Mouse (Mus musculus) intestine, postnatal 0 days (tissue): ENCODE measurements at regions not wholly inside any gene's neighbourhood (a gene's known extent, or its start where the extent isn't known, plus 50 kb on each side); places are given as distances from the start of the nearest gene placed in this dataset.

Experiments used
- ATAC-seq: fragments of 200-750 bp; cut with Nextera tagmentation; 2 replicates; pipeline ENCODE4 v1.8.0; 2017; ENCODE audit warnings: mild to moderate bottlenecking, moderate TSS enrichment, moderate library complexity
- H3K27ac ChIP-seq: fragments of 300-500 bp; sonication (generic); 2 replicates; pipeline ENCODE4 v1.5.1; 2014; ENCODE audit warnings: mild to moderate bottlenecking, low read depth, low read length, moderate library complexity
- H3K27me3 ChIP-seq: fragments of 300-500 bp; sonication (generic); replicated peaks from 2 replicates; pipeline ENCODE4 v1.6.1; 2014; ENCODE audit warnings: low read length, mixed read lengths; ENCODE audit not compliant: control insufficient read depth, insufficient read depth
- H3K36me3 ChIP-seq: fragments of 300-500 bp; sonication (generic); 2 replicates; pipeline ENCODE4 v1.6.1; 2014; ENCODE audit warnings: mild to moderate bottlenecking, moderate library complexity; ENCODE audit not compliant: control insufficient read depth, insufficient read depth
- H3K4me1 ChIP-seq: fragments of 300-500 bp; sonication (generic); replicated peaks from 2 replicates; pipeline ENCODE4 v1.6.1; 2014; ENCODE audit warnings: antibody characterized with exemption, low read length, mixed read lengths; ENCODE audit not compliant: control insufficient read depth, insufficient read depth
- H3K4me2 ChIP-seq: fragments of 300-500 bp; sonication (generic); replicated peaks from 2 replicates; pipeline ENCODE4 v1.6.1; 2014; ENCODE audit warnings: low read depth, mild to moderate bottlenecking, moderate library complexity
- H3K4me3 ChIP-seq: fragments of 300-500 bp; sonication (generic); 2 replicates; pipeline ENCODE4 v1.5.1; 2014; ENCODE audit warnings: low read depth, low read length
- H3K9ac ChIP-seq: fragments of 300-500 bp; sonication (generic); 2 replicates; pipeline ENCODE4 v1.6.1; 2014; ENCODE audit warnings: mild to moderate bottlenecking, low read depth, low read length
- H3K9me3 ChIP-seq: fragments of 300-500 bp; sonication (generic); 2 replicates; pipeline ENCODE4 v1.6.1; 2016; ENCODE audit warnings: mixed run types; ENCODE audit not compliant: control insufficient read depth
- CTCF ChIP-seq: sonication (generic); IDR thresholded peaks from 2 replicates; pipeline ENCODE4 v1.5.1; 2016; ENCODE audit warnings: low read depth, mild to moderate bottlenecking, control low read depth, antibody characterized with exemption, moderate library complexity
- WGBS: fragments of 180-500 bp; shearing (Covaris S2); extraction: QIAGEN DNeasy Blood & Tissue Kit; methylation state at CpG from one replicate; pipeline ENCODE4 v1.1.7; 2014; 5-methylcytosine and 5-hydroxymethylcytosine counted together

DNA sequence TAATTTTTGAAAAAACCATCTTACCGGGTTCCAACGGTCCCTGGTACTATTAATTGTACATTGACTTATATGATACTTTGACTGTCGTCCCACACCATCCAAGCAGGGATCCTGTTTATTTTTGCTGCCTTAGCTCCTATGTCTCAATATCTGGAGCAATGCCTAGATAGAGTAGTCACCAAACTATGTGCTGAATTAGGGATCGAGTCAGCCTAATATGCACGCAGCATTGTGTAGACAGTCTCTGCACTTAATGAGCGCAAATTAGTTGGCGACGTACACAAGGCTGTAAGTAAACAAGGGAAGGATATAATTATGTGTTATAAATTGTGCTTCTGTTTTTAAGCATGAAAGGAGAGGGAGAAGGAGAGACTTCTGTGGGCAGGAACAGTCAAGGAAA lies 1140.1 kb upstream of the Gulo start:
- ATAC-seq: no peak
- H3K36me3 ChIP-seq: no peaks in the 10 kb centered on the region
- no peaks in the 10 kb centered on the region for H3K9me3 ChIP-seq
- H3K4me1 ChIP-seq: no peaks in the 10 kb centered on the region
- TF ChIP-seq CTCF: no peak
- WGBS: 66% methylated on average over 8 of the region's 8 CpGs
- H3K27me3 ChIP-seq: no peaks in the 10 kb centered on the region
- no peak overlapping the region for H3K4me2 ChIP-seq
- no peak overlapping the region for H3K9ac ChIP-seq
- H3K4me3 ChIP-seq: no peak overlapping the region
- H3K27ac ChIP-seq: no peak overlapping the region

DNA sequence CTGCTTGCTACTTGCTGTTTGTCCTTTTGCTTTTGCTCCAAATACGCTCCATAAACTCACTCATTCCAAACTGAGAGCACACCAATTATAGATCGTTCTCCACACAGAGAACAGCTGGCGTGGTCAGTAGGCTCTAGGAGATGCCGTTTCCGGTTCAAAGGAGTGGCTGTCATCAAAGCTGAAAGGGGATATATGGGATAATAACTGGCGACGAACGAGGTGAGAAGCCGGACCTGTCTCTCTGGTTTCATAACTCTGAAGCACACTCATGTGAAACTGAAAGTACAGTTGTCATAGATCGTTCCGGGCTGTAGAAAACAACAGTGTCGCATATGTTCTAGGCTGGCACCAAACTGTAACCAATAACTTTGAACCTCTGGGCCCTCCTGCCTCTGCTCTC lies 1137.6 kb upstream of the Gulo start:
- WGBS: 55% methylated on average over 12 of the region's 12 CpGs

DNA sequence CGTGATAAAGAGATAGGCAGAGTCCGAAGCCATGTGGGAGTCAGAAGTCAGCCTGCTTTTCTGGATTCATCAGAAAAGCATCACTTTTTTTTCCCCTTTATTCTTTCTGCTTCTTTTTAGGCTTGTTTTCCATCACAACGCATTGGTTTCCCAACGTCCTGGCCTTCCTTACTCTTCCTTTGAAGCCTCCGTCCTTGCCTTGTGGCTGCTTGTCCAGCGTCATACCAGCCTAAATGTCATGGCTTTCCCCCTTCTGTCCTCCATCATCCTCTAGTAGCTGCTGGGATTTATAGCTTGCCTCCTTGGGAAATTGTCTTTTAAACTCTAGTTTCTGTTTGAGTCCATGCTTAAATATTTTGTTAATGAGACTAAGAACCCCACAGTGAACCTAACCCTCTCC lies 1136.0 kb upstream of the Gulo start:
- Histone ChIP-seq H3K9me3 (no peaks in the 10 kb centered on the region), H3K27me3 (no peaks in the 10 kb centered on the region), H3K9ac (no peak overlapping the region), H3K4me2 (no peak overlapping the region), H3K4me3 (no peak overlapping the region), H3K27ac (no peak overlapping the region), H3K36me3 (no peaks in the 10 kb centered on the region), H3K4me1 (no peaks in the 10 kb centered on the region)
- WGBS: 94% methylated on average over 6 of the region's 6 CpGs
- no peak for ATAC-seq
- TF ChIP-seq CTCF: no peak

More for the DNA sequence above, 1137.6 kb upstream of the Gulo start:
- H3K9ac ChIP-seq: no peak overlapping the region
- no peaks in the 10 kb centered on the region for H3K4me1 ChIP-seq
- ATAC-seq: peak; percentile 43; the same call in 1 of the 2 replicates
- H3K27ac ChIP-seq: peak overlapping the region; percentile 50; the same call in 1 of the 2 replicates
- no peaks in the 10 kb centered on the region for H3K9me3 ChIP-seq
- no peak for TF ChIP-seq CTCF
- H3K27me3 ChIP-seq: no peaks in the 10 kb centered on the region
- no peak overlapping the region for H3K4me3 ChIP-seq
- peak overlapping the region; percentile 38 for H3K4me2 ChIP-seq
- no peaks in the 10 kb centered on the region for H3K36me3 ChIP-seq

DNA sequence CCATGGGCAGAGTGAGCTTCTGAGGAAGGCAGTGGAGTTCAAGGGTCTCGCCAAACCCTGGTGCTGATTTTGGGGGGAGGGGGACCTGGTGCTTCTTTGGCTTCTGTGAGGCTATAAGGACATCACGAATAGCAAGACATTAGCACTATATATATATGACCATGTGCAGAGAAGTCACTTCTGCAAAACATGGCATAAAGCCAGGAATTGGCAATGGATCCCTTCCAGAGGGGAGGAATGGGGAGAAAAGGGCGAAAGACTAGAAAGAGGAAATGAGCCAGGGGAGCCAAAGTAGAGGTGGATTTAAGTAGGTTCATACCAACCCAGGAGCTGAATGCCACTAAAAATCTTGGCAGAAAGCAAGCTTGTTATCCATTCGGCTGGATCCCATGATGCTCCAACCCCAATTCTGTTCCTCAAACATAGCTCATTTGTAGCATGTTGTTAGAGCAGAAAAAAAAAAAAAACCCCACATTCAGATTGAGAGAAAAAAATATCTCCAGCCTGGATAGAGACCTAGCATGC lies 1135.5 kb upstream of the Gulo start:
- TF ChIP-seq CTCF: no peak
- 79% methylated on average over 4 of the region's 4 CpGs for WGBS
- Histone ChIP-seq H3K4me3 (no peak overlapping the region), H3K4me2 (no peak overlapping the region), H3K9ac (no peak overlapping the region), H3K27me3 (no peaks in the 10 kb centered on the region), H3K27ac (no peak overlapping the region), H3K4me1 (no peaks in the 10 kb centered on the region), H3K36me3 (no peaks in the 10 kb centered on the region), H3K9me3 (no peaks in the 10 kb centered on the region)
- no peak for ATAC-seq

DNA sequence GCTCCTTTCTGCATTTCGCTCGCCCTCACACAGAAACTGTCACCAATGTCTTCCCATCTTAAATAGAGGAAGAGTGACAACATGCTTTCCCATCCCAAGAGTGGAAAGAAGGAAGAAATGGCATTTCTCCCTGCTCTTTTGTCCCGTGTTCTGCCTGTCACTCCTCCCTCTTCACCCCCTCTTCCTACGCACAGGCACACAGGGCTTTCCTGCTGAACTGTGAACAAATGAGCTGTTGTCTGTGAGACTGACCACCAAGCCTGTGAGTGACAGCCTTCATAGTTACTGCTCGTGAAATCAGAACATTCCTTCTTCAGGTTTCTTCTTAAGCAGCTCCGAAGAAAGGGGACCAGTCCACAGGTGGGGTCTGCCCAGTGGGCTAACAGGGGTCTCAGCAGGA lies 1134.8 kb upstream of the Gulo start:
- Histone ChIP-seq H3K4me3 (no peak overlapping the region), H3K4me2 (no peak overlapping the region), H3K9me3 (no peaks in the 10 kb centered on the region), H3K27ac (no peak overlapping the region), H3K4me1 (no peaks in the 10 kb centered on the region), H3K27me3 (no peaks in the 10 kb centered on the region), H3K9ac (no peak overlapping the region), H3K36me3 (no peaks in the 10 kb centered on the region)
- 81% methylated on average over 6 of the region's 6 CpGs for WGBS
- no peak for TF ChIP-seq CTCF
- ATAC-seq: no peak

DNA sequence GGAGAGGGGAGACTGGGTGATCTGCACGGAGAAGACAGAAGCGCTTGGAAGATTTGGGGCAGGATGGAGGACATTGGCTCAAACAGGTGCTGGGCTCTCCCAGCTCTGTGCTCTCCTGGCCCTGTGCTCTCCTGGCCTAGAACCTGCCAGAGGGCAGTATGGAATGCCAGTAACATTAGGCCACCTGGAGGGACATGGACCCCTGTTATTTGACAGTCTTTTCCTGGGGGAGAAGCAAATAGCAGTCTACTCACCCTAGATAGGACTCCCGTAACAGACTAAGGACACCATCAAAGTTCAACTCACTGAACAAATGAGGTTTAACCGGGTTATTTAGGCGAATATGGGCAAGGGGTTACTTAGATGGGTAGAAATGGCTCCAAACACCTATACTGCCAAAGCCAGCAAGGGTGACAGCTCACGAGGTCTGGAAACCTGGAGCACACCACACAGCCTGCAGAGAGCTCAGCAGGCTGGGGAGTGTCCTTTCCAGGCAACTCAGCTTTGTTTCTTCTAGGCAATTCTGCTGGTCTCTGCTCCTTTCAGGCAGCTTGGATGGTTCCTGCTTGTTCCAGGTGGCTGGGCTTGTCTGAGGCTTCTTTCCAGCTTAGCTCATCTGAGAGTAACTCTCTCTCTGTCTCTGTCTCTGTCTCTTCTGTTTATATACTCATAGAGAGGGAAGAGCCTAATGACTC lies 1133.7 kb upstream of the Gulo start:
- TF ChIP-seq CTCF: no peak
- ATAC-seq: no peak
- 83% methylated on average over 6 of the region's 6 CpGs for WGBS
- Histone ChIP-seq H3K9me3 (no peaks in the 10 kb centered on the region), H3K27ac (no peak overlapping the region), H3K4me1 (no peaks in the 10 kb centered on the region), H3K36me3 (no peaks in the 10 kb centered on the region), H3K27me3 (no peaks in the 10 kb centered on the region), H3K4me3 (no peak overlapping the region), H3K9ac (no peak overlapping the region), H3K4me2 (no peak overlapping the region)
